Mouse (Mus musculus) hindbrain, embryonic 16.5 days (tissue): ENCODE results near the gene Galntl5. TPM values are rescaled to one million over a fixed set of nuclear protein-coding genes. Genes with fewer than 3 reads are reported as not detected.

ENCODE experiments used
- ATAC-seq: fragments of 200-750 bp; cut with Nextera tagmentation; 2 replicates; pipeline ENCODE4 v1.8.0; 2017; ENCODE audit warnings: moderate TSS enrichment, moderate library complexity
- H3K27ac ChIP-seq: fragments of 300-500 bp; sonication (generic); 2 replicates; pipeline ENCODE4 v1.5.1; 2014; ENCODE audit warnings: low read depth, mild to moderate bottlenecking, control low read depth, low read length, moderate library complexity
- H3K27me3 ChIP-seq: fragments of 300-500 bp; sonication (generic); replicated peaks from 2 replicates; pipeline ENCODE4 v1.6.1; 2014; ENCODE audit warnings: low read length; ENCODE audit not compliant: control insufficient read depth, insufficient read depth
- H3K36me3 ChIP-seq: fragments of 300-500 bp; sonication (generic); 2 replicates; pipeline ENCODE4 v1.6.1; 2014; ENCODE audit warnings: mild to moderate bottlenecking, low read length, moderate library complexity, mixed read lengths; ENCODE audit not compliant: control insufficient read depth, insufficient read depth
- H3K4me1 ChIP-seq: fragments of 300-500 bp; sonication (generic); 2 replicates; pipeline ENCODE4 v1.6.1; 2014; ENCODE audit warnings: low read depth, low read length; ENCODE audit not compliant: control insufficient read depth, insufficient read depth
- H3K4me2 ChIP-seq: fragments of 300-500 bp; sonication (generic); 2 replicates; pipeline ENCODE4 v1.6.1; 2014; ENCODE audit warnings: mild to moderate bottlenecking, low read length, control low read depth, moderate library complexity
- H3K4me3 ChIP-seq: fragments of 300-500 bp; sonication (generic); 2 replicates; pipeline ENCODE4 v1.5.1; 2014; ENCODE audit warnings: mild to moderate bottlenecking, low read length, control low read depth, moderate library complexity
- H3K9ac ChIP-seq: fragments of 300-500 bp; sonication (generic); 2 replicates; pipeline ENCODE4 v1.6.1; 2014; ENCODE audit warnings: low read depth, mild to moderate bottlenecking, control low read depth, low read length, moderate library complexity
- H3K9me3 ChIP-seq: fragments of 300-500 bp; sonication (generic); 2 replicates; pipeline ENCODE4 v1.6.1; 2014; ENCODE audit warnings: mild to moderate bottlenecking, low read length, moderate library complexity; ENCODE audit not compliant: control insufficient read depth
- WGBS: fragments of 180-500 bp; shearing (Covaris S2); extraction: QIAGEN DNeasy Blood & Tissue Kit; methylation state at CpG from one replicate; pipeline ENCODE4 v1.1.7; 2014; 5-methylcytosine and 5-hydroxymethylcytosine counted together
- polyA plus RNA-seq: library from polyadenylated mRNA; unstranded; fragments of >200 nt; fragmentation: Nextera tagmentation; extraction: Ambion mirVana; gene quantifications from 2 replicates; pipeline ENCODE4 v1.2.1, GENCODE M21; 2015

The Galntl5 gene
- polyA plus RNA-seq: not detected in 2 replicates

DNA sequence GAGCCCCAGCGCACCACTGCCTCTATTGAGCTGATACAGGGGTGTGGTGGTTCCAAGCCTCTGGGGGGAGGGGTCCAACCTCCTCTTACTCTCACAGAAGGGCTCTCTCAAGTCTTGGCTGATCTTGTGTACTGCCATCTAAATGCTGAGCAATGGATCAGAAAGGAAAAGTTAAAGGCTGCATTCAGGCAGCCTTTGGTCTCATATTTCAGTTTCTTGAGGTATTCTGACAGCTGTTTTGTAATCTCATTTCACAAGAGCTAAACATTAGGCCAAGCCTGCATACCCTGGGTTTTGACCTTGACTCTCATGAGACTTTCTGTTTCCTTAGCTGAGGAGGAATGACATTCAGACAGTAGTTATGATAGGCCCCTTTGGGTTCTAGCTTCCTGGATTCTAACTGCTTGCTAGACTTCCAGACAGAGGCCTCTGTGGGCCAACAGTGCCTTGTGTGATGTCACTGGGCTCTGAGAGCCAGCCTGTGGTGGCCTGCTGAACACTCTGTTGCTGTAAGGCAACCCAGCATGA is at the start of gene Galntl5:
Gene Galntl5, plus strand, starts transcription at position 457 of the 528 bp plus-strand sequence.
- no peak within 1 kb of the TSS for H3K9ac ChIP-seq
- ATAC-seq: no peak
- no peak within 1 kb of the TSS for H3K4me3 ChIP-seq
- no peak within 1 kb of the TSS for H3K4me2 ChIP-seq
- H3K4me1 ChIP-seq: no peaks in the 10 kb centered on the region
- 0 out of 2 replicates have a peak, but pooled peaks cover 3% of the 10 kb centered on the region for H3K9me3 ChIP-seq
- no peak within 1 kb of the TSS for H3K27ac ChIP-seq
- H3K27me3 ChIP-seq: no peaks in the 10 kb centered on the region
- H3K36me3 ChIP-seq: no peaks in the 10 kb centered on the region
- WGBS: 88% methylated on average over 1 of the region's 1 CpGs

DNA sequence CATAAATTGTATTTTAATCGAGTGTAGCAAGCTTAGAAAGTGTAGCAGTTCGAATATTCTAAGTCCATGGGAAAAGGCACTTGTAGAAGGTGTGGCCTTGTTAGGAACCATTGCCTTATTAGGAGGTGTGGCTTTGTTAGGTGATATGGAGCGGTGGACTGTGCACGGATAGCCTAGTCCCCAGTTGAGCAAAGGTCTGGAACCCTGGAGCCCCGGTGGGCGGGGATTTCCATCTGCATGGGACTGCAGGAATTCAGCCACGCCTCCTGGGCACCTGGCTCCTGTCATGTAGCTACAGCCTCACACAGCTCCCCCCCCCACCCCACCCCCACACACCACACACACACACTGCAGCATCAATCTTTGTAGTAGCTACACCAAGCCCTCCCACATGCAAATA is 34.6 kb upstream of the Galntl5 start:
- no peak overlapping the region for H3K4me2 ChIP-seq
- no peak overlapping the region for H3K4me3 ChIP-seq
- no peak overlapping the region for H3K27ac ChIP-seq
- no peaks in the 10 kb centered on the region for H3K36me3 ChIP-seq
- WGBS: 82% methylated on average over 7 of the region's 7 CpGs
- ATAC-seq: no peak
- no peaks in the 10 kb centered on the region for H3K9me3 ChIP-seq
- no peaks in the 10 kb centered on the region for H3K4me1 ChIP-seq
- H3K9ac ChIP-seq: no peak overlapping the region
- H3K27me3 ChIP-seq: no peaks in the 10 kb centered on the region

GRCm38 (mm10) chr5:25149331-25149965 is 31.8 kb upstream of the Galntl5 start:
- H3K9ac ChIP-seq: no peak overlapping the region
- ATAC-seq: no peak
- H3K4me1 ChIP-seq: no peaks in the 10 kb centered on the region
- 83% methylated on average over 2 of the region's 2 CpGs for WGBS
- no peak overlapping the region for H3K4me3 ChIP-seq
- no peak overlapping the region for H3K4me2 ChIP-seq
- no peak overlapping the region for H3K27ac ChIP-seq
- no peaks in the 10 kb centered on the region for H3K9me3 ChIP-seq
- no peaks in the 10 kb centered on the region for H3K36me3 ChIP-seq
- no peaks in the 10 kb centered on the region for H3K27me3 ChIP-seq

DNA sequence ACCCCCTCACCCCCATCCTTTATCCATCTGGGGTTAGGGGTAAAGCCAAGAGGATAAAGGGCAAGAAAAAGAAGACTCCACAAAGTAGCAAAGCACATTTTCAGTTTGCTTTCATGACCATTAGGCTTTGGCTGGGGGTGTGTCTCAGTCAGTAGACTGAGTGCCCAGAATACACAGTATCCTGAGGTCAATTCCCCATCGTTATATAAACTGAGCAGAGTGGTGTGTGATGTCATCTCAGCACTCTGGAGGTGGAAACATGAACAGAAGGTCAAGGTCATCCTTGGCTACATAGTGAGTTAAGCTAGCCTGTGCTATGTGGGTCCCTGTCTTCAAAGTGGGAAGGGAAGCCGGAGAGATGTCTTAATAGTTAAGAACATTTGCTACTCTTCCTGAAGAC is 27.8 kb upstream of the Galntl5 start:
- no peaks in the 10 kb centered on the region for H3K9me3 ChIP-seq
- no peak overlapping the region for H3K9ac ChIP-seq
- H3K4me3 ChIP-seq: no peak overlapping the region
- H3K36me3 ChIP-seq: no peaks in the 10 kb centered on the region
- H3K27me3 ChIP-seq: no peaks in the 10 kb centered on the region
- H3K4me1 ChIP-seq: no peaks in the 10 kb centered on the region
- H3K27ac ChIP-seq: no peak overlapping the region
- no peak for ATAC-seq
- H3K4me2 ChIP-seq: no peak overlapping the region
- 95% methylated on average over 2 of the region's 2 CpGs for WGBS

DNA sequence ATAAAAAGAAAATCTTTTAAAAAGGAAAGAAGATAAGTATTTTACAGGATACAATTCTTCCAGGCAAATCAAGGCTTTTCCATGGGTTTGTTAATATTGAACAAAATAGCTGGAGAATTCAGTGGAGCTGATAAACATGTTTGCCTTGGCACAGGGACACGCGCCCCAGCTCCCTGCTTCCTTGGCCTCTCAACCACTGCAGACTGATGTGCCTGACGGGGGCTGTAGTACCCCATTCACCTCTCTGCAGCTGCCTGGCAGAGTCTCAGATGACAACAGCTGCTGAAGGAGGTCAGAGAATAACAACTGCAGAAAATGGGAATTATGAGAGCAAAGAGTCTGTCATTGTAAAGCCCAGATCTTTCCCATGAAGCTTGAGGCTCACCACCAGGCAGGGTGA is 27.3 kb upstream of the Galntl5 start:
- Histone ChIP-seq H3K4me2 (no peak overlapping the region), H3K36me3 (no peaks in the 10 kb centered on the region), H3K9me3 (no peaks in the 10 kb centered on the region), H3K9ac (no peak overlapping the region), H3K4me1 (no peaks in the 10 kb centered on the region), H3K27ac (no peak overlapping the region), H3K27me3 (no peaks in the 10 kb centered on the region), H3K4me3 (no peak overlapping the region)
- WGBS: 55% methylated on average over 3 of the region's 3 CpGs
- no peak for ATAC-seq

- Histone ChIP-seq H3K9me3 (no peaks in the 10 kb centered on the region), H3K9ac (no peak overlapping the region), H3K36me3 (no peaks in the 10 kb centered on the region), H3K27me3 (no peaks in the 10 kb centered on the region), H3K4me3 (no peak overlapping the region), H3K4me2 (no peak overlapping the region), H3K27ac (no peak overlapping the region), H3K4me1 (no peaks in the 10 kb centered on the region)
- no peak for ATAC-seq
- WGBS: 84% methylated on average over 4 of the region's 4 CpGs
These were observed 26.4 kb upstream of the Galntl5 start for GRCm38 (mm10) chr5:25154823-25155222.

- H3K36me3 ChIP-seq: no peaks in the 10 kb centered on the region
- no peak overlapping the region for H3K27ac ChIP-seq
- H3K4me1 ChIP-seq: no peaks in the 10 kb centered on the region
- 96% methylated on average over 3 of the region's 3 CpGs for WGBS
- no peaks in the 10 kb centered on the region for H3K9me3 ChIP-seq
- H3K27me3 ChIP-seq: no peaks in the 10 kb centered on the region
- ATAC-seq: no peak
- no peak overlapping the region for H3K9ac ChIP-seq
- H3K4me3 ChIP-seq: no peak overlapping the region
- no peak overlapping the region for H3K4me2 ChIP-seq
These were observed 25.9 kb upstream of the Galntl5 start for GRCm38 (mm10) chr5:25155351-25155750.

- no peaks in the 10 kb centered on the region for H3K4me1 ChIP-seq
- no peak overlapping the region for H3K4me2 ChIP-seq
- no peak overlapping the region for H3K9ac ChIP-seq
- H3K27ac ChIP-seq: no peak overlapping the region
- ATAC-seq: no peak
- H3K4me3 ChIP-seq: no peak overlapping the region
- 51% methylated on average over 4 of the region's 4 CpGs for WGBS
- H3K27me3 ChIP-seq: no peaks in the 10 kb centered on the region
- no peaks in the 10 kb centered on the region for H3K9me3 ChIP-seq
- no peaks in the 10 kb centered on the region for H3K36me3 ChIP-seq
These were observed 24.1 kb upstream of the Galntl5 start for GRCm38 (mm10) chr5:25157136-25157535.

GRCm38 (mm10) chr5:25160515-25160914 is 20.7 kb upstream of the Galntl5 start:
- Histone ChIP-seq H3K4me3 (no peak overlapping the region), H3K36me3 (no peaks in the 10 kb centered on the region), H3K27ac (no peak overlapping the region), H3K4me1 (no peaks in the 10 kb centered on the region), H3K27me3 (no peaks in the 10 kb centered on the region), H3K4me2 (no peak overlapping the region), H3K9ac (no peak overlapping the region), H3K9me3 (no peaks in the 10 kb centered on the region)
- peak; percentile 85 for ATAC-seq
- 50% methylated on average over 11 of the region's 11 CpGs for WGBS
